ENCODE assay signal across 29 mouse cellular contexts in genomic region chr14:103787547-103787946, GRCm38 (mm10). TPM values are rescaled to one million over a fixed set of nuclear protein-coding genes. Genes with fewer than 3 reads are reported as not detected.
DNase-seq lines count a peak whose midpoint lies in the region; ATAC-seq and TF ChIP-seq lines count a peak whose summit lies in the region.
"Had no signal": no experiment of that assay in that cellular context is flagged by ENCODE, and none has a peak within 500 bp of the region (broad histone marks: within the 10 kb centered on the region; RNA-seq: fewer than 3 reads in every experiment).

No protein-coding gene starts in this region.

- H3K4me1 ChIP-seq in intestine, postnatal 0 days (replicated peaks; ENCODE audit: control insufficient read depth, insufficient read depth, low read length) = no peaks in the 10 kb centered on the region
- no peaks in the 10 kb centered on the region for H3K4me1 ChIP-seq in intestine, embryonic 16.5 days (ENCODE audit: control insufficient read depth, insufficient read depth, low read length)
- no peaks in the 10 kb centered on the region for H3K4me1 ChIP-seq in E14TG2a.4 (replicated peaks; ENCODE audit: low read depth, low read length)
- no peaks in the 10 kb centered on the region for H3K4me1 ChIP-seq in stomach, postnatal 0 days (replicated peaks; ENCODE audit: control insufficient read depth, insufficient read depth)
- H3K4me1 ChIP-seq: embryonic facial prominence, embryonic 13.5 days; forebrain, embryonic 15.5 days; heart, embryonic 12.5 days; heart, embryonic 15.5 days; hindbrain, embryonic 13.5 days; intestine, embryonic 15.5 days had no signal

- no peak overlapping the region for H3K27ac ChIP-seq in intestine, postnatal 0 days (ENCODE audit: low read depth, low read length)
- H3K27ac ChIP-seq in intestine, embryonic 16.5 days (ENCODE audit: low read length) = no peak overlapping the region
- no peak overlapping the region for H3K27ac ChIP-seq in layer of hippocampus, adult 2 months
- no peak overlapping the region for H3K27ac ChIP-seq in stomach, postnatal 0 days (replicated peaks)
- H3K27ac ChIP-seq: embryonic facial prominence, embryonic 10.5 days; embryonic facial prominence, embryonic 13.5 days; forebrain, embryonic 12.5 days; forebrain, embryonic 15.5 days; heart, embryonic 15.5 days; hindbrain, embryonic 10.5 days; hindbrain, embryonic 13.5 days; intestine, embryonic 15.5 days had no signal

- TF ChIP-seq CTCF in intestine, postnatal 0 days (IDR thresholded peaks at IDR 0.05; ENCODE audit: low read depth) = 0 out of 2 replicates have a peak, but pooled peaks have one; percentile 25
- peak; percentile 62 for TF ChIP-seq CTCF in layer of hippocampus, adult 2 months (conservative IDR thresholded peaks at IDR 0.05)
- TF ChIP-seq CTCF in E14TG2a.4 (conservative IDR thresholded peaks at IDR 0.05; ENCODE audit: low read length) = peak; percentile 16; the same call in 1 of the 2 replicates
- peak; percentile 18; the same call in 1 of the 2 replicates for TF ChIP-seq CTCF in stomach, postnatal 0 days (IDR thresholded peaks at IDR 0.05; ENCODE audit: low read depth)

- no peak overlapping the region for H3K4me3 ChIP-seq in intestine, postnatal 0 days (ENCODE audit: low read depth, low read length)
- H3K4me3 ChIP-seq in intestine, embryonic 16.5 days (ENCODE audit: low read length) = no peak overlapping the region
- H3K4me3 ChIP-seq in layer of hippocampus, adult 2 months = no peak overlapping the region
- no peak overlapping the region for H3K4me3 ChIP-seq in E14TG2a.4 (replicated peaks; ENCODE audit: low read length)
- H3K4me3 ChIP-seq in stomach, postnatal 0 days (ENCODE audit: low read depth, low read length) = no peak overlapping the region
- H3K4me3 ChIP-seq: embryonic facial prominence, embryonic 10.5 days; embryonic facial prominence, embryonic 13.5 days; erythroblast, embryonic 14.5 days; forebrain, embryonic 12.5 days; forebrain, embryonic 15.5 days; heart, embryonic 12.5 days; heart, embryonic 15.5 days; hindbrain, embryonic 10.5 days; hindbrain, embryonic 13.5 days; intestine, embryonic 15.5 days had no signal

- DNase-seq in layer of hippocampus, adult 2 months (ENCODE audit: low spot score in 2 of 2) = no peak
- DNase-seq in layer of hippocampus, postnatal 10 days (ENCODE audit: low spot score in 2 of 2) = no peak
- DNase-seq in stomach, postnatal 0 days (ENCODE audit: low spot score) = no peak
- DNase-seq in urinary bladder, adult 18-20 months (ENCODE audit: low spot score in 2 of 2) = no peak
- DNase-seq: adrenal gland, adult 2 months; adrenal gland, postnatal 14 days; cerebellum, adult 11 months; cerebellum, adult 2 months; cerebellum, adult 9-11 months; cerebellum, postnatal 25 days; embryo, embryonic 11 days; gastrocnemius, postnatal 36 days; heart, postnatal 10 days; heart, postnatal 36 days had no signal

- no peaks in the 10 kb centered on the region for H3K27me3 ChIP-seq in intestine, postnatal 0 days (replicated peaks; ENCODE audit: control insufficient read depth, insufficient read depth, low read length)
- H3K27me3 ChIP-seq in intestine, embryonic 16.5 days (replicated peaks; ENCODE audit: control insufficient read depth, insufficient read depth, low read length) = no peaks in the 10 kb centered on the region
- H3K27me3 ChIP-seq in E14TG2a.4 (ENCODE audit: insufficient read depth, low read length) = no peaks in the 10 kb centered on the region
- no peaks in the 10 kb centered on the region for H3K27me3 ChIP-seq in stomach, postnatal 0 days (ENCODE audit: control insufficient read depth, insufficient read depth, low read length)
- H3K27me3 ChIP-seq: embryonic facial prominence, embryonic 13.5 days; forebrain, embryonic 12.5 days; forebrain, embryonic 15.5 days; heart, embryonic 12.5 days; heart, embryonic 15.5 days; hindbrain, embryonic 13.5 days; intestine, embryonic 15.5 days had no signal

- TF ChIP-seq EP300 in stomach, postnatal 0 days (optimal IDR thresholded peaks at IDR 0.05) = no peak

- 94% methylated on average over 2 of the region's 2 CpGs for WGBS in intestine, postnatal 0 days
- WGBS in intestine, embryonic 16.5 days = 88% methylated on average over 2 of the region's 2 CpGs
- WGBS in stomach, postnatal 0 days = 83% methylated on average over 2 of the region's 2 CpGs

- no peak overlapping the region for H3K9ac ChIP-seq in intestine, postnatal 0 days (ENCODE audit: low read depth, low read length)
- H3K9ac ChIP-seq in intestine, embryonic 16.5 days (ENCODE audit: low read depth, low read length) = no peak overlapping the region
- no peak overlapping the region for H3K9ac ChIP-seq in stomach, postnatal 0 days (ENCODE audit: low read length)
- H3K9ac ChIP-seq: embryonic facial prominence, embryonic 13.5 days; forebrain, embryonic 12.5 days; forebrain, embryonic 15.5 days; heart, embryonic 12.5 days; heart, embryonic 15.5 days; hindbrain, embryonic 13.5 days; intestine, embryonic 15.5 days had no signal

- H3K9me3 ChIP-seq in intestine, postnatal 0 days (ENCODE audit: control insufficient read depth) = no peaks in the 10 kb centered on the region
- no peaks in the 10 kb centered on the region for H3K9me3 ChIP-seq in intestine, embryonic 16.5 days (ENCODE audit: control insufficient read depth, low read length)
- H3K9me3 ChIP-seq in E14TG2a.4 (ENCODE audit: low read length) = no peaks in the 10 kb centered on the region
- H3K9me3 ChIP-seq in stomach, postnatal 0 days (ENCODE audit: control insufficient read depth, low read length) = no peaks in the 10 kb centered on the region; the same call in 1 of the 2 replicates
- H3K9me3 ChIP-seq: embryonic facial prominence, embryonic 10.5 days; embryonic facial prominence, embryonic 13.5 days; forebrain, embryonic 12.5 days; heart, embryonic 12.5 days; heart, embryonic 15.5 days; hindbrain, embryonic 13.5 days; intestine, embryonic 15.5 days had no signal

- no peak overlapping the region for H3K4me2 ChIP-seq in intestine, postnatal 0 days (replicated peaks; ENCODE audit: low read depth)
- H3K4me2 ChIP-seq in intestine, embryonic 16.5 days (ENCODE audit: low read depth, low read length) = no peak overlapping the region
- H3K4me2 ChIP-seq in stomach, postnatal 0 days (replicated peaks; ENCODE audit: low read depth) = no peak overlapping the region
- H3K4me2 ChIP-seq: embryonic facial prominence, embryonic 13.5 days; forebrain, embryonic 12.5 days; forebrain, embryonic 15.5 days; heart, embryonic 12.5 days; heart, embryonic 15.5 days; hindbrain, embryonic 13.5 days; intestine, embryonic 15.5 days had no signal

- ATAC-seq in intestine, postnatal 0 days = no peak
- ATAC-seq in intestine, embryonic 16.5 days = no peak
- no peak for ATAC-seq in stomach, postnatal 0 days (ENCODE audit: low FRiP score, low TSS enrichment)
- ATAC-seq: forebrain, embryonic 15.5 days; hindbrain, embryonic 16.5 days; intestine, embryonic 15.5 days had no signal

- no peaks in the 10 kb centered on the region for H3K36me3 ChIP-seq in intestine, postnatal 0 days (ENCODE audit: control insufficient read depth, insufficient read depth)
- H3K36me3 ChIP-seq in intestine, embryonic 16.5 days (ENCODE audit: control insufficient read depth, insufficient read depth, low read length) = no peaks in the 10 kb centered on the region
- H3K36me3 ChIP-seq in E14TG2a.4 (ENCODE audit: insufficient read depth, low read length) = no peaks in the 10 kb centered on the region
- no peaks in the 10 kb centered on the region for H3K36me3 ChIP-seq in stomach, postnatal 0 days (ENCODE audit: control insufficient read depth, insufficient read depth, low read length)
- H3K36me3 ChIP-seq: embryonic facial prominence, embryonic 10.5 days; embryonic facial prominence, embryonic 13.5 days; forebrain, embryonic 12.5 days; forebrain, embryonic 15.5 days; G1E; heart, embryonic 12.5 days; heart, embryonic 15.5 days; hindbrain, embryonic 10.5 days; hindbrain, embryonic 13.5 days; intestine, embryonic 15.5 days had no signal

RNA-seq across cellular contexts. Expression of gene Ednrb, which starts 56.7 kb away (rescaled TPM):
- polyA plus RNA-seq in intestine, postnatal 0 days (2015; fragmentation: Nextera tagmentation; extraction: Ambion mirVana) = 70.5 and 74.2 TPM in 2 replicates
- 125 and 133 TPM in 2 replicates for polyA plus RNA-seq in intestine, embryonic 16.5 days (2015; fragmentation: Nextera tagmentation; extraction: Ambion mirVana)
- 10 to 100 TPM; 35.4 to 39.0 TPM for total RNA-seq in layer of hippocampus, adult 2 months (2021)
- total RNA-seq in layer of hippocampus, postnatal 10 days (2021) = 100 to 1,000 TPM; 134 to 138 TPM
- polyA plus RNA-seq in stomach, postnatal 0 days (2015; fragmentation: Nextera tagmentation; extraction: Ambion mirVana) = 43.8 and 53.7 TPM in 2 replicates
- polyA plus RNA-seq: G1E had no signal
